Mouse (Mus musculus) gastrocnemius, postnatal 4 days (tissue): ENCODE data around the gene Axin1. TPM values are rescaled to one million over a fixed set of nuclear protein-coding genes. Genes with fewer than 3 reads are reported as not detected.
"Not testable (repeated sequence)": the region's sequence is repeated elsewhere in the genome, so short reads cannot be mapped to it uniquely, and the experiment has no call there.

Experiments used
- DNase-seq, 2 experiments: peaks; one replicate each; pipeline ENCODE4 v3.0.0; 2021 to 2022; ENCODE audit warnings: low spot score in 2 of 2, mixed read lengths in 2 of 2
- total RNA-seq, 2 experiments: library from RNA; stranded (reverse); gene quantifications; 2 replicates each; pipeline ENCODE4 v1.2.3; 2021

The Axin1 gene
- total RNA-seq, 2 experiments from 2014 or later: 28.5 to 29.5 TPM

DNA sequence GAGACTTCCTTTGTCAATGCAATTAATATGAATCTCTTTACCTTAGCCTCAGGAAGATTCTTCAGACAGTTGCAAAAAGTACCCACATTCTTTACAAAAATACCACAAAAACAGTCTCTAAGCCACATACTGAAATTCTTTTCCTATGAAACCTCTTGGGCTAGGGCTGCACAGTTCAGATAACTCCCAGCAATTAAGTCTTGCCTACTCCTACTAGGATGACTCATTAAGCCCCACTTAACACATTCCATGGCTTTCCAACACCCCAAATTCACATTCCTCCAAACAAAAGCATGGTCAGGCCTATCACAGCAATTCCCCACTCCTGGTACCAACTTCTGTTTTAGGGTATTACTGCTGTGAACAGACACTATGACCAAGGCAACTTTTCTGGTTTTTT lies 40.1 kb downstream of the Axin1 start:
- no peak for DNase-seq

DNA sequence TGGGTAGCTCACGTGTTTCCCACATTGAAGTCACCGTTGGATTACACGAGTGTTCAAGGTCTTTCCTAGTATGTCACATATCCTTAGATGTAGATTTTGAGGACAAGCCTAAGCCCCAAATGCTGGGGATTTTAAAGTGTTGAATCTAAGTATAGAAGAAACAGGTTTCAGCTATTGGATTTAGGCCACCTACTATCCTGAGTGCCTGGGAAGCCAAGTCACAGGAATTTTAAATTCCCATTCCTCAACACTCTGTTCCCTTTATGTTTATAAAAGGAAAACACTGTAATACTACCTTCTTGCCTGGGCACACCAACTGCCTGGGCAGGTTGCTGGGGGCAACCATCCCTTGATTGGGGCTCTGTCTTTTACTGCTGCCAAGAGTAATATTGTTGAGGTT lies 42.7 kb downstream of the Axin1 start:
- DNase-seq: no peak

DNA sequence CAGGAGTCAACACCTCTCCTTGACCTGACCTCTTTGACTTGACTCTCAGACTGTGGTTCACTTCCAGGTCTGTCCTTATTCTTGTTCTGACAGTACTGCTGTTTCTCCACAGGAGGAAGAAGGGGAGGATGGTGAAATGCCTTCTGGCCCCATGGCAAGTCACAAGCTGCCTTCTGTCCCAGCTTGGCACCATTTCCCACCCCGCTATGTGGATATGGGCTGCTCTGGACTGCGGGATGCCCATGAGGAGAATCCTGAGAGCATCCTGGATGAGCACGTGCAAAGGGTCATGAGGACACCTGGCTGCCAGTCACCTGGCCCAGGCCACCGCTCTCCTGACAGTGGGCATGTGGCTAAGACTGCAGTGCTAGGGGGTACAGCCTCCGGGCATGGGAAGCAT lies 49.1 kb downstream of the Axin1 start:
- no peak for DNase-seq

DNA sequence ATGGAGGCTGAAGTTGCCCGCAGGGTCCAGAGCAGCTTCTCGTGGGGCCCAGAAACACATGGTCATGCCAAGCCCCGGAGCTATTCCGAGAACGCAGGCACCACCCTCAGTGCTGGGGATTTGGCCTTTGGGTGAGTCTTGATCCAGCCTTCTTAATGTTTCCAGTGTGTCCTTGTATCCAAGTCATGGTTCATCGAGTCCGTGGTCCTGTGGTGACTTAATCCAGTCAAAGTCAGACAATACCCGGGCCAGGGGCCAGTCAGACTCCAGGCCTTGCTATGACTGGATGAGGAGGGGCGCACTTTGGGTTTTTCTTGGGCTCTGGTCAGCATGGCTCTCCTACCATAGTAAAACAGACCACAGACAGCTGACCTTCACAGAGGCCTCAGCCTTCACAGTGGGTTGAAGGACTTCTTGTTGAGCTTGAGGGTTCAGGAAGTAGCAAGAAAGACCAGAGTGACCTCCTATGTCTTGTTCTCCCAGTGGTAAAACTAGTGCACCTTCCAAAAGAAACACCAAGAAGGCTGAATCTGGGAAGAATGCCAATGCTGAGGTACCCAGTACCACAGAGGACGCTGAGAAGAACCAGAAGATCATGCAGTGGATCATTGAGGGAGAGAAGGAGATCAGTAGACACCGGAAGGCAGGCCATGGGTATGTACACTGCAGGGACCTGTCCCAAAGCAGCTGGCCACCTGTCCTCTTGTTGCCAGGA lies 49.8 kb downstream of the Axin1 start:
- DNase-seq: no peak

DNA sequence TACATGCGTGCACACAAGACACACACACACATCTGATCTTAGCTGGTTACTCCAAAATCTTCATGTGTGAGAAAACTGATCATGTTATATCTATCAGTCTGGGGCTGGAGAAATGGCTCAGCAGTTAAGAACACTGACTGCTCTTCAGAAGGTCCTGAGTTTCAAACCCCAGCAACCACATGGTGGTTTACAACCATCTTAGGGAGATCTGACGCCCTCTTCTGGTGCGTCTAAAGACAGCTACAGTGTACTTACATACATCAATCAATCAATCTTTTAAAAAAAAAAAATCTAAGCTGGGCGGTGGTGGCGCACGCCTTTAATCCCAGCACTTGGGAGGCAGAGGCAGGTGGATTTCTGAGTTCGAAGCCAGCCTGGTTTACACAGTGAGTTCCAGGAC lies 53.0 kb downstream of the Axin1 start:
- DNase-seq: not testable (repeated sequence)

DNA sequence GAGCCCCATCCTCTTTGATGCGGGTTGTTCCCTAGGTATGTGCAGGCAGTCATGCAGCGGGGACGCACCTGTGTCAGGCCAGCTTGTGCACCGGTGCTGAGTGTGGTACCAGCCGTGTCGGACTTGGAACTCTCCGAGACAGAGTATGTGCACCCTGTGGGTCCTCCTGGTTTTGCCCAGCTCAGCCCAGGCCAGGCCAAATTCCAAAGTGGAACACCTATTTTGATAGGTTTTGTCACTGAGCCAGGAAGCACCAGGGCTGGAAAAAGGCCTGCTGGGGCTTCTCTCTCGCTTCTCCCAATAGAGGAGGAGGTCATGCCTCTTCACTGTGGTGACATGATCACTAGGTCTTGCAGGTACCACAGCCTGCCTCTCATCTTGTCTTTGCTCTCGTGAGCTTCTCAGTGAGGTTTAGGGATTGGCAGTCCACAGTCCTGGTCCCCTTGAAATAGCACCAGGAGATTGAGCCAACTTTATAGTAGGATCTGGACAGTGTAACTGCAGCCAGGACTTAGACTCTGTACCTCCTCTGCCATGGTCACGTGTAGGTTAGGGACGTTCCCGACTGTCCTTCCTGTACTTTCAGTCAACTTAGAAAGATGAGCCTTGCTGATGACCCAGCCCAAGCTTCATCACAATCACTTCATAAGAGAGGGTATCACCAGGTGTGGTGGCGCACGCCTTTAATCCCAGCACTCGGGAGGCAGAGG lies 54.1 kb downstream of the Axin1 start:
- no peak for DNase-seq

DNA sequence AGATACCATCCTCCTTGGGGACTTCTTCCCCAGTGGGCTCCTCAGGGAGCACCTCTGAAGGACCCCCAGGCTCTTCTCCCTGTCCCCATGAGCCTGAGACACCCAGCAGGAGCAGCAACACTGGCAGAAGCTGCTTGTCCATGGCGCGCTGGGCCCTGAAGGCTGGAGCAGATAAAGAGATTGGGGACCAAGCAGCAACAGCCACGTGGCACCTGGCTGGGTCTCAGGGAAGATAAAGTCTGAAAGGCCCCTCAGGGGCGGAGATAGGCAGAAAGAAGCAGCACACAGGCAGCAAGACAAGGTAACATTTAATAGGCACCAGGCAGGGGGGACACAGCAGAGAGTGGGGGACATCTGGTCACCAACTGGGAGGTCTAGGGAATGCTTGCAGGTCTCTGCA lies 60.4 kb downstream of the Axin1 start, which contains the start of gene Pdia2:
TSS of gene Pdia2 (minus strand) at position 196 of the 400 bp plus-strand sequence.
- DNase-seq: no peak

DNA sequence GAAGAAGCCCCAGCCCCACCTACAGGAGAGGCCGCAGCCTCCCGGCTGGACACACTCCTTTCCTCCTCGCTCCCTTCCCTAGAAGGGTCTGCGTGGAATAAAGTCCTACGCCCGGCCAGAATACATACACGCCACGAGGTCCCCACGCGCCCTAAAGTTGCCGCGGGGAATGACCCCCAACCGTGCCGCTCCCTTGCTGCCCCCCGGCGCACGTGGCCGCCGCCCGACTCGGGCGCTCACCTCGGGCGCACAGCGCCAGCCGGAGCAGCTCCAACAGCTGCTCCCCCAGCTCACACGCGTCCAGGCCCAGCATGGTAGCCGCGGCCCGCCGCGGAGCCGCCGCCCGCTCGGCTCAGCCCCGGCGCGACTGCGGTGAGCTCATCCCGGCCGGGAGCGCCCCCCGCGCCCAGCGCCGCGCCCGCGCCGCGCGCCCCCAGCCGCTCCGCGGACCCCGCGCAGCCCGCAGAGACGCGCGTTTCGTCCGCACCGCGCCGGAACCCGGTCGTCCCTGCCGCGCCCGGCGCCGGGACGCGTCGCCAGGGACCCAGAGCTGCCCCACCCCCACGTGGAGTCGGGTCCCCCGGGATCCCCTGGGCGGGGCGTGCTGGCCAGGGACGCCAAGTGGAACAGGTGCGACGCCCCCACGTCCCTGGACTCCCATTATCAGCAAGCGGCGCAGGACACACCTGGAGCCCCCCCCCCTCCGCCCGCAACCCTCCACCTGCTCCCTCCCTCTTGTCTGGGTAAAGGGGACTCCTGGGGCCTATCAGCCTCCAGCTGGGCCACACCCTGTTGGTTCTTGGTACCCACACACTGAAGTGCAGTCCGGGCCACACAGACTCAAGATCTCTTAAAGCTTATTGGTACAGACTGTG lies 62.6 kb downstream of the Axin1 start:
- DNase-seq: no peak

DNA sequence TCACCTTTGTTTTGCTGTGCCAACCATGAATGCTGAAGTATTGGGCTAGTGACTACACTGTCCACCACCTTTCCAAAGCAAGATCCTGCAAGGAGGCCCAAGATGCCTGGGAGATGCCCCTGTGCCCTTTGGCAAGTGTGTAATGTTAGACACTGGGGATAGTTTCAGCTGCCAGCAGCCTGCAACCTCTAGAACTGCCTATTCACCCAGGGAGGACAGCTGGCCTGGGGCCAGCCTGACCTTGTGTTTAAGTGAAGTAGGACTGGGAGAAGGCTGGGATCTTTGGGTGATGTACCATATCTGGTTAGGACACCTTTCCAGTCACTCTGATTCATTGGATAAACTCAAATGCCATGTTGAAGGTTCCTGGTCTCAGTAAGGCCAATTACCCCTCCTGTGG lies 63.5 kb downstream of the Axin1 start:
- DNase-seq: no peak

DNA sequence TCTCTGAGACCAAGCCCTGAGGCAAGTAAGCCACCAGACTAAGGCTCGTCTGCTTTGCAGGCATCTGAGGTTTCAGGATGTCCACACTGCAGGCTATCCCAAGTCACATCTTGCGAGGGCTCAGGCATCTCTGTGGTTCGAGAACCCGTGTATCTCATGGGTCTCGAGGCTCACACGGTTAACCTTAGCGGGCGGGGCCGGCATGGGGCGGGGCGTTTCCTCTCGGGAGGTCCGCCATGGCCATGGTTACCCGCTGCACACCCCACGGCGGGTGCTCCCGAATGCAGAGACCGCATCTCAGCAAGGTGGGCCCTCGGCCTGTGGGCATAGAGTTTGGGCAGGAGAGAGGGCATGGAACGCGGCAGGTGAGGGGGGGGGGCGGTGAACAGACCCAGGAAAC lies 64.2 kb downstream of the Axin1 start, which contains the start of gene Rgs11:
TSS of gene Rgs11 (plus strand) at position 215 of the 400 bp plus-strand sequence.
- DNase-seq: no peak

DNA sequence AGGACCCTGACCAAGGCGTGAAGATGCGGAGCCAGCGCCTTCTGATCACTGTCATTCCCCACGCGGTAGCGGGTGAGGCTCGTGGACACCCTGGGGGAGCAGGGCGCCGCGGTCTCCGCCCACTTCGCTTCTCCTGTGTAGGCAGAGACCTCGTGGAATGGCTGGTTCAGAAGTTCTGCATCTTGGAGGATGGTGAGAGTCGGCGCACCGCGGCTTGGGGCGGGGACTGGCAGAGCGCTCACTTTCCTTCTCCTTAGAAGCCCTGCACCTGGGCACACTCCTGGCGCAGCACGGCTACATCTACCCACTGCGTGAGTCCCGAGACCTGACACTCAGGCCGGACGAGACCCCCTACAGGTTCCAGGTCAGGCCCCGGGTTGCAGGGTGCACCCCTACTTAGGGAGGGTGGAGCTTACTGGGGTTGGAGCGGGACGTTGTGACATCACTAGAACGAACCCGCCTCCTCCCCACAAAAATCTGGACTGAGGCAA lies 64.9 kb downstream of the Axin1 start:
- DNase-seq: no peak

DNA sequence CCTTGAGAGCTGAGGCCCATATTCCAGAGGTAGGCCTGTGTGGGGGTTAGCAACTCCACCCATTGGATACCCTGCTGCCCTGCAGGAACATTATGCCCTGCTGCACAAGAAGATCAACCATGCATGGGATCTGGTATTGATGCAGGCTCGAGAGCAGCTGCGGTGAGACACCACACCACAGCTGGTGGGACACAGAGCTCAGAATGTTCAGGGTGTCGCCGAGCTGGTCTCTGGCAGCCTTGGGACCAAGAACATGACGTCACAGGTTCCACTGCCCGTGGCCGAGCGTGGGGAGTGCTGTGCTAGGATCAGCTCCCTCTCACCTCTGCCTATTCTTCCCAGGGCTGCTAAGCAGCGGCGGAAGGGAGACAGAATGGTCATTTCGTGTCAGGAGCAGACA lies 66.3 kb downstream of the Axin1 start:
- DNase-seq: no peak

DNA sequence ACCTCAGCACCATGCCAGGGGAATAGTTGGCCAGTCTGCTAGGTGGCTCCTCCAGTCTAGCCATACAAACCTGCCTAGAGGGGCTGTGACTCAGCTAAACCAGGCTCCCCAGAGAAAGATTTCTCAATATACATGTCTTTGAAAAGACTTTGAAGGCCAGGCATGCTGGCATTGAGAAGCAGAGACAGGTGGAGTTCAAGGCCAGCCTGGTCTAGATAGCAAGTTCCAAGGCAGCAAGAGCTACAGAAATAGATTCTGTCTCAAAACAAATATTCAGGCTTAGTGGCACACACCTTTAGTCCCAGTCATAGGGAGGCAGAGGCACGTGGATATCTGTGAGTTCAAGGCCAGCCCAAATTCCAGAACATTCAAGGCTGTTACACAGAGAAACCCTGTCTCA lies 67.9 kb downstream of the Axin1 start:
- DNase-seq: no peak

DNA sequence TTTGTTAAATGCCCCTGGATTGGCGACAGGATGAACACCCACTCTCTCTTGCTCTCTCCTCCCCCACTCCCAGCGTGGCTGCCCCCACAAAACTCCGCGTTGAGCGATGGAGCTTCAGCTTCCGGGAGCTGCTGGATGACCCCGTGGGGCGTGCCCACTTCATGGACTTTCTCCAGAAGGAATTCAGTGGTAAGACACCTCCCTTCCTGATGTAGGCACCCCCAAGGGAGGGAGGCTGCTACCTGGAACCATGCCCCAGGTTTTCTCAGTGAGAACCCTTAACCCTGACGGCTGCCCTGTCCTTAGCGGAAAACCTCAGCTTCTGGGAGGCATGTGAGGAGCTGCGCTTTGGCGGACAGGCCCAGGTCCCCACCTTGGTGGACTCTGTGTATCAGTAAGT lies 69.2 kb downstream of the Axin1 start, which contains the start of gene Arhgdig:
TSS of gene Arhgdig (minus strand) at position 101 of the 400 bp plus-strand sequence.
- DNase-seq: no peak

DNA sequence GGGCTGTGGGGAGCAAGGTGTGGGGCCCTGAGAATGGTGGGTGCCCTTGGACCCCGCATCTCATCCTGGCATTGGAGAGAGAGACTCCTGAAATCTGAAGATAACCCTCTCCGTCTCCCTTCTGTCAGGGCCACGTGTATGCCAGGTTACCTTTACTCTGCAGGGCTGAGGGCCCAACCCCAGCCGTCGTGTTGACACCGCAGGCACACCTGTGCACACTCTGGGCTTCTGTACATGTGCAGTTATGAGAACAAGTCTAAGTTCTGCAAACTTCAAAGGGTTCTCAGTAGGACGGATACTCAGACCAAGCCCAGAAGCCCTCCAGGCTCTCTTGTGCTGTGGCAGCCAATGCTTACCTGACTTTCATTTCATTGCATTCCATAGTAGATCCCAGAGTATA lies 73.8 kb downstream of the Axin1 start:
- DNase-seq: no peak

DNA sequence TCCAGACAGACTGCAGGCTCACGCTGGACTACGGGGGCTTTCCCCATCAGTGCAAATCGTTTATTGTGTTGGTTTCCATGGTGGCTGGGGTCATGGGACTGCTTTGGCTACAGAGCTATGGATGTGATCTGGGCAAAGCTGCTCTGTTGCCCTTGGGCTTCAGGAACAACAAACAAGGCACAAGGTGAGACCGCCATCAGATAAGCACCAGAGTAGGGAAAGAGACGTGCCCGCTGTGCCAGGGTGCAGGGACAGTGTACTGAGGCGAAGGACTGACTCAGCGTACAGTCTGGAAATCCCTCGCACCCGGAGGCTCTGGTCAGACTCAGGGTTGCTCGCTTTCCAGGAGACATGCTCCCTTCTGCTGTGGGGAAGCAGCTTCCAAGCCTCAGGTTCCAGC lies 74.2 kb downstream of the Axin1 start:
- DNase-seq: no peak

DNA sequence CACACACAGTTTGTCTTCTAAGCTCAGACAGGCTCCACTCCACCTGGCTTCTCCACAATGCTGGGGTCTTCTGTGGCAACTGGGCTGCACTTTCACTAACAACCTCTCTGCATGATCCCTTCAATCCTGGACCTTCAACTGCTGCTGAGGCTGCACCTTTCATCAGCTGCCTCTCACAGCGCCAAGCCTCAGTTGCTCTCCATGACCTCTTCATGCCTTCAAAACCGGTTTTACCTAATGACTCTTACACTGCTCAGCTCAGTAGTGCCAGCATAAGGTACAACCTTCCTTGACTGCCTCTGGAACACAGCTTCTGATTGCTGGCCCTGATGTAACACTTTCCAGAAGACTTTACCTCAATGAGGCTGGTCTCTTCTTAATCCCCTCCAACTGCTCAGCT lies 83.0 kb downstream of the Axin1 start:
- no peak for DNase-seq

DNA sequence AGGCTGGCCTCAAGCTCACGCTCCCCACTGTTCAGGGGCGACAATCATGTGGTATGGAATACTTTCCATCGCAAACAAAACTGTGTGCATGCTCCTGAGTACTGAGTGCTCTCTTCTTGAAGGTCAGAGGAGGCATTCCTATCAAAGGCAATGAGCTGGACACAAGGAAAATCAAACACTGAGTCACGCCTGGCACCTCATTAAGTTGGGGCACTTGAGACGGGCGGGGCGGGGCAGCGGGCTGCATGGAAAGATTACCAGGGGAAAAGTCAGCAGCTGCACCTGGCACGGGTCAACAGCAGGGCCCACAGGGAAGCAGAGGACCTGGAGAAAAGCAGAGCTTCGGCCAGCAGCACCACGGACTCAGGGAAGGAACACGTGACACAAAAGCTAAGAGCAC lies 86.7 kb downstream of the Axin1 start:
- DNase-seq: no peak

DNA sequence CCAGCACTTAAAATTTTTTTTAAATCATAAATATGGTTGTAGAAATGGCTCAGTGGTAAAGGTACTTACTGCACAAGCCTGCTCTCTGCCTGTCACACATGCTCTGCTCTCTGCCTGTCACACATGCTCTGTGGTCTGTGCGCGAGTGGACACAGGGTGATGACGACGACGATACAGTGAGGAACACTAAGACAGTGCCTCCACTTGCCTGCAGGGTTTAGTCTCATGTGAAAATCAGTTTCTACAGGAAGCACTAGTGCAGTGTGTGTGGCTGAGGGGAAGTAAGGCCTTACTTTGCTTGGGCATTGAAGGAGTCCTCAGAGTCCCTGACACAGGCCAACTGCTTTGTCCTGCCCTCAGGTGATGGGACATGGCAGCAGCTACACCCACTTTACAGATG lies 91.3 kb downstream of the Axin1 start:
- no peak for DNase-seq

DNA sequence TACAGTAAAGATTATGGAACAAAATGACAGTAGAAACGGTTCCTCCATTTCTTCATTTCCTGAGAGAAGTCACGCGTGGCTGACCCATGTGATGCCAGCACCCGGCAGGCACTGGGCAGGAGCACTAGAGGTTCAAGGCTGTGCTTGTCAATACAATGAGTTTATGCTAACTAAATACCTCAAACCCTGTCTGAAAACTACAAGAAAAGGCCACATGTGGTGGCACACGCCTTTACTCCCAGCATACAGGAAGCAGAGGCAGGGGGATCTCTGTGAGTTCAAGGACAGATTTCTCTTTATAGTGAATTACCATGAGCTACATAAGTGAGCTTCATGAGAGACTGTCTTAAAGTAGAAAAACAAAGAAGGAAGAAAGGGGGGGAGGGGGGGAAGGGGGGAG lies 92.7 kb downstream of the Axin1 start:
- DNase-seq: no peak

DNA sequence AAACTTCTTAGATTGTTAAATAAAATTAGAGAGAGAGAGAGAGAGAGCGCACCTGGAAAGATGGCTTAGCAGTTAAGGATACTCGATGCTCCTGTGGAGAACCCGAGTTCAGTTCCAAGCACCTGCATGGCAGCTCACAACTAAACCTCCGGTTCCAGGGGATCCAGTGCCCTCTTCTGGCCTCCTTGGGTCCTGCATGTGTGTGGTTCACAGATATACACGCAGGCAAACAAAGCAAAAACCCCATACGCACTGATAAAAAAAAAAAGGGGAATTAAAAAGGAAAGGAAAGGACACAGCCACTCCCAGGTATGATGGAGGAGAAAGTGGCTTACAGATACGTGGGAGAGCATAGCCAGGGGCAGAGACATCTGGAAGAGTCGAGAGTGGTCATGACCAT lies 94.4 kb downstream of the Axin1 start:
- DNase-seq: no peak

DNA sequence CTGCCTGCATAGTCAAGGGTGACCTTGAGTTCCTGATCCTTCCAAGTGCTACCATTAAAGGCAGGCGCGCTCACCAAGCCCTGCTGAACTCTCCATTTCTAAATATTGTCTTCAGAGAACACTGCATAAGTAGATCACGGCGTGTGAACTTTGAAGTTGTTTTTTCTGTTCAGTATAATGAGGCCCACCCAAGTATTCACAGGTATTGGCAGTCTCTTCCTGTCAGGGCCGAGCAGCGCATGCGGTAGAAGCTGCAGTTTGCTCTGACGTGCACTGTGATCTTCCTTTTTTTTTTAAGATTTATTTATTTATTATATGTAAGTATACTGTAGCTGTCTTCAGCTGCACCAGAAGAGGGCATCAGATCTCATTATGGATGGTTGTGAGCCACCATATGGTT lies 95.9 kb downstream of the Axin1 start:
- no peak for DNase-seq
